Mouse (Mus musculus): Measurements from ENCODE around the gene Lrpprc. TPM values are rescaled to one million over a fixed set of nuclear protein-coding genes. Genes with fewer than 3 reads are reported as not detected.

The Lrpprc gene
- polyA plus RNA-seq, 1 experiment from 2014 or later = 11.2 TPM

- Histone ChIP-seq H3K9ac (replicated peaks; ENCODE audit: low read depth) (no peak overlapping the region), H3K27ac (ENCODE audit: low read length) (no peak overlapping the region), H3K4me2 (replicated peaks; ENCODE audit: low read depth, low read length) (no peak overlapping the region), H3K4me1 (ENCODE audit: insufficient read depth, low read depth, low read length) (no peaks in the 10 kb centered on the region), H3K27me3 (replicated peaks; ENCODE audit: insufficient read depth, low read length) (no peaks in the 10 kb centered on the region), H3K9me3 (ENCODE audit: low read length) (no peaks in the 10 kb centered on the region), H3K4me3 (ENCODE audit: low read depth, low read length) (no peak overlapping the region), H3K36me3 (ENCODE audit: insufficient read depth, low read length) (no peaks in the 10 kb centered on the region)
- WGBS = 82% methylated on average over 8 of the region's 8 CpGs
- TF ChIP-seq EP300 (IDR thresholded peaks at IDR 0.05) (no peak), CTCF (IDR thresholded peaks at IDR 0.05) (no peak)
- no peak for ATAC-seq
- no peak for DNase-seq (ENCODE audit: low spot score)
Measured at GRCm38 (mm10) chr17:84732612-84733011, 58.0 kb downstream of the Lrpprc start.

DNA sequence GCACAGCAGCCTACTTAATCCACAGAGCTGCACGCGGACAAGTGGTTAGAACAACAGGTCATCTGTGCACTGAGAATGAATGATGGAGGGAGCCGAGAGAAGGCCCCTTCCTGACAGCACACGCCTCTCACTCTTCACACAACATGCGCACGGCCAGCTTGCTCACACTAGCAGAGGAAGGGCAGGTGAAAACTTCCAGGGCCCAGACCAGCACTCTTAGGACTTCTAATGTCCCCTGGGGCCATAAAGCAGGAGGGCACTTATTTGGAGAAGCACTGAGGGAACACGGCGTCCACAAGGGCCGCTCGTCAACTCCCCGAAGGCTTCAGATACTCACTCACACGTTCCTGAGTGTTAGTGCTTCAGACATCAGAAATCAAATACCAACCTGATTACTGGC lies 59.2 kb downstream of the Lrpprc start:
- WGBS = 88% methylated on average over 12 of the region's 12 CpGs
- Histone ChIP-seq H3K4me1 (ENCODE audit: insufficient read depth, low read depth, low read length) (no peaks in the 10 kb centered on the region), H3K4me3 (ENCODE audit: low read depth, low read length) (no peak overlapping the region), H3K27ac (ENCODE audit: low read length) (no peak overlapping the region), H3K36me3 (ENCODE audit: insufficient read depth, low read length) (no peaks in the 10 kb centered on the region; the same call in 1 of the 2 replicates), H3K9ac (replicated peaks; ENCODE audit: low read depth) (no peak overlapping the region), H3K4me2 (replicated peaks; ENCODE audit: low read depth, low read length) (no peak overlapping the region), H3K9me3 (ENCODE audit: low read length) (no peaks in the 10 kb centered on the region), H3K27me3 (replicated peaks; ENCODE audit: insufficient read depth, low read length) (no peaks in the 10 kb centered on the region)
- ATAC-seq (no peak), DNase-seq (ENCODE audit: low spot score) (no peak)
- no peak for TF ChIP-seq CTCF (IDR thresholded peaks at IDR 0.05)
- TF ChIP-seq EP300 (IDR thresholded peaks at IDR 0.05) = no peak

DNA sequence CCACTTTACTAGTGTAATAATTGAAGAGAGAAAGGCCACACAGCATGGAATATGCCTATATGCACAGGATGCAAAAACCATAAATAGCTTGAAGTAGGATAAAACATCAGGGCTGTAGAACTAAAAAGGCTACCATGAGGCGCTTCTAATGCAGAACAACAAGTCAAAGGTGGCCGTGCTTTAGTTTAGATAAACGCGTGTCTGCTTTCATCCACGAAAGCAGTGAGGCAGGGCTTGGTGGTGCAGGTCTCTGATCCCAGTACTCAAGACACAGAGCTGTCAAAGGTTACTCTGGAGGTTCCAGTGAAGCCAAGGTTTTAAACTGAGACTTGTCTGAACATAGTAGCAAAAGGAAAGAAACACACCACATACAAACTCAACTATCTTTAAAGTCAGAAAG lies 61.4 kb downstream of the Lrpprc start:
- H3K4me1 ChIP-seq (ENCODE audit: insufficient read depth, low read depth, low read length) = no peaks in the 10 kb centered on the region
- TF ChIP-seq EP300 (IDR thresholded peaks at IDR 0.05) (no peak), CTCF (IDR thresholded peaks at IDR 0.05) (no peak)
- H3K27ac ChIP-seq (ENCODE audit: low read length) = no peak overlapping the region
- no peak overlapping the region for H3K4me2 ChIP-seq (replicated peaks; ENCODE audit: low read depth, low read length)
- H3K27me3 ChIP-seq (replicated peaks; ENCODE audit: insufficient read depth, low read length) = no peaks in the 10 kb centered on the region
- ATAC-seq = no peak
- DNase-seq (ENCODE audit: low spot score) = no peak
- 83% methylated on average over 5 of the region's 5 CpGs for WGBS
- H3K36me3 ChIP-seq (ENCODE audit: insufficient read depth, low read length) = peaks cover 3% of the 10 kb centered on the region; the same call in 1 of the 2 replicates
- H3K4me3 ChIP-seq (ENCODE audit: low read depth, low read length) = no peak overlapping the region
- no peaks in the 10 kb centered on the region for H3K9me3 ChIP-seq (ENCODE audit: low read length)
- H3K9ac ChIP-seq (replicated peaks; ENCODE audit: low read depth) = no peak overlapping the region

DNA sequence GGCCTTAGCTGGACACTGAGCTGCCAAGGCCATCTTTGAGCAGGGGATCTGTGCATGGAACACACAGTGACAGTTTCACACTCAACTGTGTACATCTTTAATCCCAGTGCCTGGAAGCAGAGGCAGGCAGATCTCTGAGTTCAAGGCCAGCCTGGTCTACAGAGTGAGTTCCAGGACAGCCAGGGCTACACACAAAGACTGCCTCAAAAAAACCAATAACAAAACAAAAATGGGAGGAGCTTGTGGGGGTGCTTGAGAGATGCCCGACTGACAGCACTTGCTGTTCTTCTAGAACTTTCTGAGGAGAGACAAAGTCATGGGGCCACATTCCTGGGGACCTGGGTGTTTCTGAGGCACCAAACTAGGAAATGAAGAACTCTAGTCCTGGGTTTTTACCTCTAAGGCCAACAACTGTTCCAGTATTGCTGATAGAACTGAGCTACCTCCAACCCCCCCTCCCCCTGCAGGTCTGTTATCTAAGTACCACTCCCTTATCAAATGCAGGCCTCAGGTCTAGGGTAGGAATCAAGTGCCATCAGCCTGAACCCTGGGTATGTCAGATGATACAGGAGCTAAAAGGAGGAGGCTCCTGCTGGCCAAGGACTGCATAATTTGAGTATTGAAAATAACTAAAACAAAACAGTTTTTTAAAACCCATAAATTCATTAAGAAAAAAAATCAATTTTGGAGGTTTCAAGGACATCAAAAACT lies 62.2 kb downstream of the Lrpprc start:
- DNase-seq (ENCODE audit: low spot score) (no peak), ATAC-seq (no peak)
- Histone ChIP-seq H3K27me3 (replicated peaks; ENCODE audit: insufficient read depth, low read length) (no peaks in the 10 kb centered on the region), H3K9me3 (ENCODE audit: low read length) (no peaks in the 10 kb centered on the region), H3K4me2 (replicated peaks; ENCODE audit: low read depth, low read length) (no peak overlapping the region), H3K4me1 (ENCODE audit: insufficient read depth, low read depth, low read length) (no peaks in the 10 kb centered on the region), H3K36me3 (ENCODE audit: insufficient read depth, low read length) (peaks cover 3% of the 10 kb centered on the region; the same call in 1 of the 2 replicates), H3K27ac (ENCODE audit: low read length) (no peak overlapping the region), H3K9ac (replicated peaks; ENCODE audit: low read depth) (no peak overlapping the region), H3K4me3 (ENCODE audit: low read depth, low read length) (no peak overlapping the region)
- no peak for TF ChIP-seq CTCF (IDR thresholded peaks at IDR 0.05)
- no peak for TF ChIP-seq EP300 (IDR thresholded peaks at IDR 0.05)
- 52% methylated on average over 1 of the region's 1 CpGs for WGBS

DNA sequence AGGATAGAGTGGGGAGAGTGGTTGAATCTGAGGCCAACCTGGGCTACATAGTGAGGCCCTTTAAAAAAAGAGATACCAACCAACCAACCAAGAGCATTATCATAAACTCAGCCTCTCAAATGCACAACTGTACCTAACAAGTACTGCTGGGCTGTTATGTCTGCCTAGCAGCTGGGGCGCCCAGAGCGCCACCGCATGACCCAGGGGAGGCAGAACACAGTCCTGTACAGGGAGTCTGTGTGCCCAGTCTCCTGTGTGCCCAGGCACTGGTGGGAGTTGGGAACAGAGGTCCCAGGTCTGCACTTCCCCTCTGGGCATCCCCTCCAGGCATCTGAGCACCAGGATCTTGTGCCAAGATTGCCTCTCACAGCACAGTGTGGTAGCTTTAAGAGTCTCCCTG lies 65.4 kb downstream of the Lrpprc start:
- H3K27me3 ChIP-seq (replicated peaks; ENCODE audit: insufficient read depth, low read length) = no peaks in the 10 kb centered on the region
- no peak overlapping the region for H3K27ac ChIP-seq (ENCODE audit: low read length)
- no peak overlapping the region for H3K9ac ChIP-seq (replicated peaks; ENCODE audit: low read depth)
- H3K4me2 ChIP-seq (replicated peaks; ENCODE audit: low read depth, low read length) = no peak overlapping the region
- H3K9me3 ChIP-seq (ENCODE audit: low read length) = no peaks in the 10 kb centered on the region
- no peak for DNase-seq (ENCODE audit: low spot score)
- peaks cover 3% of the 10 kb centered on the region; the same call in 1 of the 2 replicates for H3K36me3 ChIP-seq (ENCODE audit: insufficient read depth, low read length)
- TF ChIP-seq CTCF (IDR thresholded peaks at IDR 0.05) = no peak
- TF ChIP-seq EP300 (IDR thresholded peaks at IDR 0.05) = no peak
- no peak overlapping the region for H3K4me3 ChIP-seq (ENCODE audit: low read depth, low read length)
- 100% methylated on average over 3 of the region's 3 CpGs for WGBS
- no peaks in the 10 kb centered on the region for H3K4me1 ChIP-seq (ENCODE audit: insufficient read depth, low read depth, low read length)
- no peak for ATAC-seq

- Histone ChIP-seq H3K9ac (replicated peaks; ENCODE audit: low read depth) (no peak overlapping the region), H3K9me3 (ENCODE audit: low read length) (no peaks in the 10 kb centered on the region), H3K27ac (ENCODE audit: low read length) (no peak overlapping the region), H3K4me2 (replicated peaks; ENCODE audit: low read depth, low read length) (no peak overlapping the region), H3K27me3 (replicated peaks; ENCODE audit: insufficient read depth, low read length) (no peaks in the 10 kb centered on the region), H3K4me3 (ENCODE audit: low read depth, low read length) (no peak overlapping the region), H3K4me1 (ENCODE audit: insufficient read depth, low read depth, low read length) (no peaks in the 10 kb centered on the region), H3K36me3 (ENCODE audit: insufficient read depth, low read length) (peaks cover 3% of the 10 kb centered on the region; the same call in 1 of the 2 replicates)
- no peak for DNase-seq (ENCODE audit: low spot score)
- TF ChIP-seq CTCF (IDR thresholded peaks at IDR 0.05) (no peak), EP300 (IDR thresholded peaks at IDR 0.05) (no peak)
- WGBS = 87% methylated on average over 9 of the region's 9 CpGs
- no peak for ATAC-seq
Measured at GRCm38 (mm10) chr17:84724028-84724427, 66.6 kb downstream of the Lrpprc start.
